Mouse (Mus musculus): Measurements from ENCODE around the gene Anxa8.

The Anxa8 gene

GRCm38 (mm10) chr14:34085731-34086130, at the start of gene Anxa8:
Gene Anxa8, plus strand, starts transcription at chr14:34085981.
- DNase-seq: no peak

GRCm38 (mm10) chr14:34041241-34041640, 44.5 kb upstream of the Anxa8 start:
- no peak for DNase-seq

- DNase-seq: no peak
Measured at GRCm38 (mm10) chr14:34043341-34043740, 42.4 kb upstream of the Anxa8 start.

GRCm38 (mm10) chr14:34050101-34050779, 35.5 kb upstream of the Anxa8 start:
- no peak for DNase-seq

GRCm38 (mm10) chr14:34052516-34052915, 33.3 kb upstream of the Anxa8 start, which contains the start of gene Antxrl:
Gene Antxrl, plus strand, starts transcription at chr14:34052707.
- DNase-seq: no peak

- no peak for DNase-seq
Measured at GRCm38 (mm10) chr14:34071665-34072064, 14.1 kb upstream of the Anxa8 start.

GRCm38 (mm10) chr14:34075346-34075745, 10.4 kb upstream of the Anxa8 start:
- no peak for DNase-seq

- DNase-seq: no peak
Measured at GRCm38 (mm10) chr14:34077222-34077621, 8.6 kb upstream of the Anxa8 start.

GRCm38 (mm10) chr14:34078293-34078692, 7.5 kb upstream of the Anxa8 start:
- no peak for DNase-seq

GRCm38 (mm10) chr14:34080321-34080997, 5.3 kb upstream of the Anxa8 start:
- peak; percentile 59 for DNase-seq

GRCm38 (mm10) chr14:34086806-34087205, 1.0 kb downstream of the Anxa8 start:
- DNase-seq: no peak

GRCm38 (mm10) chr14:34087856-34088398, 2.1 kb downstream of the Anxa8 start:
- DNase-seq: no peak

- DNase-seq: no peak
Measured at GRCm38 (mm10) chr14:34089796-34090195, 4.0 kb downstream of the Anxa8 start.

GRCm38 (mm10) chr14:34091475-34091874, 5.7 kb downstream of the Anxa8 start:
- no peak for DNase-seq

GRCm38 (mm10) chr14:34092856-34093255, 7.1 kb downstream of the Anxa8 start:
- no peak for DNase-seq

- no peak for DNase-seq
Measured at GRCm38 (mm10) chr14:34096161-34096560, 10.4 kb downstream of the Anxa8 start.

GRCm38 (mm10) chr14:34102601-34103000, 16.8 kb downstream of the Anxa8 start, which contains the start of gene A630023A22Rik:
Gene A630023A22Rik, minus strand, starts transcription at chr14:34102754.
- no peak for DNase-seq

GRCm38 (mm10) chr14:34103855-34104254, 18.1 kb downstream of the Anxa8 start:
- DNase-seq: no peak

GRCm38 (mm10) chr14:34104892-34105291, 19.1 kb downstream of the Anxa8 start:
- DNase-seq: peak; percentile 47

- no peak for DNase-seq
Measured at GRCm38 (mm10) chr14:34106389-34107062, 20.7 kb downstream of the Anxa8 start.

- no peak for DNase-seq
Measured at GRCm38 (mm10) chr14:34107594-34107993, 21.8 kb downstream of the Anxa8 start.

GRCm38 (mm10) chr14:34114311-34114710, 28.5 kb downstream of the Anxa8 start:
- DNase-seq: no peak

GRCm38 (mm10) chr14:34119046-34119723, 33.4 kb downstream of the Anxa8 start:
- no peak for DNase-seq
